Mouse (Mus musculus): Measurements from ENCODE around the gene Olfr791. TPM values are rescaled to one million over a fixed set of nuclear protein-coding genes. Genes with fewer than 3 reads are reported as not detected.

Olfr791 gene
- not detected for total RNA-seq (2022)

DNA sequence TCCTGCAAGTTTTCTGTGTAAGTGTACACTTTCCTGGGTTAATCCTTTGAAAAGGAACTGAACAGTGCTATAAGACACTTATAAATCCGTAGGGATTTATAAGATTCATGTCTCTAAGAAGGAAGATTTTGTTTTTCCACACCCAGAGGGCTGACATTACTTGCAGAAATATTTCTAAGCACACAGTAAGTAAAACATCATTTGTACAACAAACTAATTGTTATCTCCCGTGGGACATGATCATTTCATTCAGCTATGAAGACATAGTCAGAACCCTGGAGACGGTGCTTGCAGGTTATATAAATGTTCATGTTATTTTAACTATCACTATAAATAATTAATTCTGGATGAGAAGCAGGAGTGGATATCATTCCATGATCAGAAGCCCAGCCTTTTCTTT lies at the start of gene Olfr791:
TSS of gene Olfr791 (plus strand) at position 301 of the 400 bp plus-strand sequence.
- DNase-seq (ENCODE audit: low spot score) = no peak

DNA sequence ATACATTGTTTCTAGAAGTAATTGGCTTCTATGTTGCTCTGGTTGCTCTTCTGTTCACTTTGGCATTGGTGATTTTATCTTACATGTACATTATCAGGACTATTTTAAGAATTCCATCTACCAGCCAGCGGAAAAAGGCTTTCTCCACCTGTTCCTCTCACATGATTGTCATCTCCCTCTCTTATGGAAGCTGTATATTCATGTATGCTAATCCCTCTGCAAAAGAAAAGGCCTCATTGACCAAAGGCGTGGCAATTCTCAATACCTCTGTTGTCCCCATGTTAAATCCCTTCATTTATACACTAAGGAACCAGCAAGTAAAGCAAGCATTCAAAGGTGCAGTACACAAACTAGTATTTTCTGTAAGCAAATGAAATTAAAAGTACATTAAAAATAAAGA lies 48.3 kb upstream of the Olfr791 start:
- no peak for DNase-seq (ENCODE audit: low spot score)

DNA sequence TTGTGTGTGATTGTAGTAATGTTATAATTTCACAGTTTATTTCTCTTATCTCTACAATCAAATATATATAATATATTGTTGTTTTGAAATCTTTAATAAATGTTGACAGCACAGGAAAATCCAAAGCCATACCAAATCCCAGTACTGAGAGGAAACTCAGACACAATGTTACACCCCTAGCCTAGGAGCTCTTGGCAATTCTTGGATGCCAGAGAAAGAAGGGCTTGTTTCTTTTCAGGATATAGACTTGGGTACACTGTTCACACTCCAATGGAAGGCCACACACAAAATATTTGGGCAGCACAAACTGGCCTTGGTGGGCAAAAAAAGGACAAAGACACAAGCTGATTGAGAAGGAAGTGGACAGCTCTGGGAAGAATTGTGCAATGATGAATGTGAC lies 47.9 kb upstream of the Olfr791 start:
- DNase-seq (ENCODE audit: low spot score) = no peak

DNA sequence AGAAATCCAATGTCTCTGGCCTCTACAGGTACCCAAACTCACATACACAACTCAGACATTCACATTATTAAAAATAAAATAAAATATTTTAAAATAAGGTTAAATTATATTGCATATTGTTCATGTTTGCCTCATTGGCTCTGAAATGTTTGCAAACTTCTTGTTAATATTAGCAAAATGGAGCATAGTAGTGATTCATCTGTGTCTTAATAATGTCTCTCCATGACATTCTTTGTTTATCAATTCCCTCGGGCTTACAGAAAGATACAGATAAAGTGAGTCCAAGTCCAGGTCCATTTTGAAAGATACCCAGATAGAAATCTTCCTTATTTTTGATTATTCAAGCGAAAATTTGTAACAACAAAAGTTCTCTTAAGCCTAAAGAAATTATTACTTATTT lies 37.1 kb upstream of the Olfr791 start, which contains the start of gene Olfr789:
TSS of gene Olfr789 (plus strand) at position 301 of the 400 bp plus-strand sequence.
- no peak for DNase-seq (ENCODE audit: low spot score)

DNA sequence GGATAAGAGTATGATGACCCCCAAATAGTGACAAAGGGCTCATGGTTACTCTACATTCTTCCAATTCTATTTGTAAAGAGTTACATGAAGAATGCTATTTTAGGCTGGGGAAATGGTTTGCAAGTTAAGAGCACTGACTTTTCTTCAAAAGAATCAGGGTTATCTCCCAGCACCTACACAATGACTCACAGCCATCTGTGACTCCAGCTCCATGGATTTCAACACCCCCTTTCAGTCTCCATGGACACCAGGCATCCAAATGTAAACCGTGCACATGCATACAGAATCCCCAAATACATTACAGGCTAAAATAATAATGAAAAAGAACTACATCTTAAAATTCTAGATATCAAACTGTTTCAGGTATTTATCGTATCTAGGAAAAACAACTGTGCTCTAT lies 31.5 kb upstream of the Olfr791 start:
- no peak for DNase-seq (ENCODE audit: low spot score)

DNA sequence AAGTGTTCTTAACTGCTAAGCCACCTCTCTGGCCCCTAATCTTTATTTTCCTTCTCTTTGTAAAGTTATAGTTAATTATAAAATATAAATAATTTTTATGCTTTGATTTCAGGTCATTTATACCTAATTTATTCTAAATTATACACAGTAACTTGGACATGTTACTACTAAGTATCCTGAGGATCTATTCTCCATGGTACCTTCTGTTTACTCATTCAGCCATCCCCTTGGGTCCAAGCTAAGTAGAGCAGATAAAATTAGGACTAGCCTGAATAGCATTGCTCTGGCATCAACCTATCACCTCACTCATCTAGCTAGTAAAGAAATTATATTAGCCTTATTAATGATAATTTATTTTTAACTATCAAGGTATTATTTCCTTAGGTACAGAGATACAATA lies 23.4 kb upstream of the Olfr791 start, which contains the start of gene Olfr790:
TSS of gene Olfr790 (plus strand) at position 301 of the 400 bp plus-strand sequence.
- DNase-seq (ENCODE audit: low spot score) = no peak

DNA sequence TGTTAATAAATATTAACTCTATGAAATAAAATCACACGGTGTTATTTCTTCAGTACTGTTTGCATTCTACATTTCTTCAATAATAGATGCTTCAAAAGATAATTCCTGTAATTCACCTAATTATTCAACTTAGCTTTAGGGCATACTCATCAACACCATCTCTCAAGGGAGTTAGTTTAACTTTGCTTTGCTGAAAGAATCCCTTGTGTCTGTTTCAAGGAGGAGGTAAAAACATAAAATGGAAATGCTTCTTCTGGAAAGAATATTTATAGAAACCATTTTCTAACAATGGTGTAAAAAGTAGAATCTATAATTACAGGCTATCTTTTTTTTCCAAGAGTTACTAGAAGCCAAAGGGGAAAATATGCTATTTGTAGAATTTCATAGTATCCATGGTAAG lies 17.3 kb downstream of the Olfr791 start, which contains the start of gene Olfr792:
TSS of gene Olfr792 (plus strand) at position 301 of the 400 bp plus-strand sequence.
- DNase-seq (ENCODE audit: low spot score) = no peak

DNA sequence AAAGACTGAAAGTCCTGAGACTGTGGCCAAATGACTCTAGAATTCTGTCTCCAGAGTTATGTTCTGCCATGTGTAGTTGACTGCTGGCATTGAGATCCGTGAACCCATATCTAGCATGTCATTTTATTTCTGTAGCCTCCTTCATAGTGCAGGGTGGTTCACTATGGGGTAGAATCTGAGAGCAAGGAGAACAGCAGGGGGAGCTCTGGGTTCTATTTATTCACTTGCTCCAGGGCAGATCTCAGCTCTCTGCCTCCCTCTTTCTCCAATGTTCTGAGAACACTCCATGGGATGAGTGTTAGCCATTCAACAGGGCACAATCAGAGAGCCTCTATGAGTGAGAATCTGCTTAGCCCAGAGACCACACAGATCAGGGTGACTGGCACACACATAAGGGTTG lies 27.8 kb downstream of the Olfr791 start:
- DNase-seq (ENCODE audit: low spot score) = no peak

DNA sequence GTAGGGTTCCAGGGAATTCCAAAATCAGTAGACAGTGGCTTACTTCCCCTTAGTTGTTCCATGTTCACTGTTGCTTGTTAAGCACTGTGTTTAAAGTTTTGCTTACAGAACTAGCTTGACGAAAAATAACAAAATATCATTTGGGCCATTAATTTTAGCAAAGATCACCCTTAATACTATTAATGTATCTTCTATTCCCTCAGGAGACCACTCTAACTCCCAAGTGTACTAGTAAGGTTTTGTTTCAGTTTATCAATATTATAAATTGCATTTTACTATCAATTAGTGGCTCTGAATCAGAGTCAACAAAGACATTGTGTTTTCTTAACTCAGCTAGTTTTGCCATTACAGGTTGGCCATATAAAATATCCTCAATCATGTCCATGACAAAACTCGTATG lies 45.8 kb downstream of the Olfr791 start, which contains the start of gene Olfr794:
TSS of gene Olfr794 (plus strand) at position 301 of the 400 bp plus-strand sequence.
- no peak for DNase-seq (ENCODE audit: low spot score)

DNA sequence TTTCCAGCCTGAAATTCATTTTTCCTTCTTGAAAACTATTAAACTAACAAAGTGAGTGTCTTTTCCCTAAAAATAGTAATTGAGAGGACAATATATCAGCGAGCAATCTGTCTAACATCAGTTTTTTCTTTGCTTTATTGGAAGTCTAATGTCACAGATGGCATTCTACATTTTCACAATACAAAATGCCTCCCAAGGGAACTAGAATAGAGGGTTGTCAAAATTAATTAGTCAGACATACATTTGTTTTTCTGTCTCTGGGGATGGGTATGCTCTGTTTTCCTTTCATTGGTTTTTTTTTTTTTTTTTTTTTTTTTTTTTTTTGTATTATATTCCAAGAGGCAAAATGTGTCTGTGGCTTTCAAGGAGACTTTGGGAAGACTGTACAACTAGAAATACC lies 55.5 kb downstream of the Olfr791 start:
- DNase-seq (ENCODE audit: low spot score) = no peak

Other genes starting within 250 kb of the Olfr791 start
- not detected for gene Olfr780, start 203.7 kb upstream of the Olfr791 start, total RNA-seq (2022)
- gene Olfr781, start 192.9 kb upstream of the Olfr791 start, total RNA-seq (2022) = not detected
- gene Olfr782, start 172.9 kb upstream of the Olfr791 start, total RNA-seq (2022) = not detected
- gene Olfr784, start 137.7 kb upstream of the Olfr791 start, total RNA-seq (2022) = not detected
- gene Olfr785, start 116.4 kb upstream of the Olfr791 start, total RNA-seq (2022) = not detected
- not detected for gene Olfr786, start 94.5 kb upstream of the Olfr791 start, total RNA-seq (2022)
- not detected for gene Olfr787, start 59.9 kb upstream of the Olfr791 start, total RNA-seq (2022)
- gene Olfr788, start 50.8 kb upstream of the Olfr791 start, total RNA-seq (2022) = not detected
- gene Olfr789, start 37.0 kb upstream of the Olfr791 start, total RNA-seq (2022) = not detected
- not detected for gene Olfr790, start 23.3 kb upstream of the Olfr791 start, total RNA-seq (2022)
- gene Olfr792, start 17.4 kb downstream of the Olfr791 start, total RNA-seq (2022) = not detected
- not detected for gene Olfr794, start 45.9 kb downstream of the Olfr791 start, total RNA-seq (2022)
- gene Olfr796, start 90.8 kb downstream of the Olfr791 start, total RNA-seq (2022) = not detected
- not detected for gene Olfr798, start 106.1 kb downstream of the Olfr791 start, total RNA-seq (2022)
- gene Olfr799, start 115.7 kb downstream of the Olfr791 start, total RNA-seq (2022) = not detected
- gene Olfr800, start 135.9 kb downstream of the Olfr791 start, total RNA-seq (2022) = not detected
- gene Olfr801, start 152.1 kb downstream of the Olfr791 start, total RNA-seq (2022) = not detected
- not detected for gene Olfr802, start 166.4 kb downstream of the Olfr791 start, total RNA-seq (2022)
- gene Olfr803, start 172.5 kb downstream of the Olfr791 start, total RNA-seq (2022) = not detected
- not detected for gene Olfr804, start 181.4 kb downstream of the Olfr791 start, total RNA-seq (2022)
- gene Olfr805, start 207.6 kb downstream of the Olfr791 start, total RNA-seq (2022) = not detected
- gene Olfr806, start 220.1 kb downstream of the Olfr791 start, total RNA-seq (2022) = not detected
- not detected for gene Olfr807, start 236.0 kb downstream of the Olfr791 start, total RNA-seq (2022)
- not detected for gene Olfr808, start 243.7 kb downstream of the Olfr791 start, total RNA-seq (2022)